Comparison of ENCODE assay signal across 17 mouse cellular contexts in genomic region chr5:24894814-24895213, GRCm38 (mm10). TPM values are rescaled to one million over a fixed set of nuclear protein-coding genes. Genes with fewer than 3 reads are reported as not detected.
DNase-seq lines count a peak whose midpoint lies in the region; ATAC-seq and TF ChIP-seq lines count a peak whose summit lies in the region.
"Had no signal": no experiment of that assay in that cellular context is flagged by ENCODE, and none has a peak within 500 bp of the region (broad histone marks: within the 10 kb centered on the region; RNA-seq: fewer than 3 reads in every experiment).

No protein-coding gene starts in this region.

- no peak for TF ChIP-seq CTCF in thymus, adult 2 months (IDR thresholded peaks at IDR 0.05; ENCODE audit: borderline replicate concordance, control insufficient read depth, extremely low read depth, insufficient read depth, low read length, poor library complexity)

- no peaks in the 10 kb centered on the region for H3K27me3 ChIP-seq in heart, embryonic 13.5 days (replicated peaks)
- H3K27me3 ChIP-seq in thymus, adult 2 months (ENCODE audit: control insufficient read depth, insufficient read depth, low read length) = no peaks in the 10 kb centered on the region
- no peaks in the 10 kb centered on the region for H3K27me3 ChIP-seq in forebrain, embryonic 14.5 days (replicated peaks; ENCODE audit: control insufficient read depth, insufficient read depth, low read length)
- H3K27me3 ChIP-seq: forebrain, embryonic 12.5 days; neural tube, embryonic 12.5 days had no signal

- TF ChIP-seq POLR2A in thymus, adult 2 months (IDR thresholded peaks at IDR 0.05; ENCODE audit: control insufficient read depth, extremely low read depth, insufficient read depth, low read length, poor library complexity) = no peak

- H3K4me2 ChIP-seq in heart, embryonic 13.5 days = no peak overlapping the region
- no peak overlapping the region for H3K4me2 ChIP-seq in forebrain, embryonic 14.5 days (ENCODE audit: low read length)
- H3K4me2 ChIP-seq: forebrain, embryonic 12.5 days; neural tube, embryonic 12.5 days had no signal

- H3K9ac ChIP-seq in heart, embryonic 13.5 days = no peak overlapping the region
- H3K9ac ChIP-seq in forebrain, embryonic 14.5 days (ENCODE audit: low read length) = no peak overlapping the region
- H3K9ac ChIP-seq: forebrain, embryonic 12.5 days; neural tube, embryonic 12.5 days had no signal

- H3K4me1 ChIP-seq in heart, embryonic 13.5 days = peaks cover 51% of the 10 kb centered on the region
- peaks cover 10% of the 10 kb centered on the region for H3K4me1 ChIP-seq in thymus, adult 2 months (replicated peaks; ENCODE audit: control insufficient read depth, insufficient read depth, low read length)
- no peaks in the 10 kb centered on the region for H3K4me1 ChIP-seq in forebrain, embryonic 14.5 days (ENCODE audit: control insufficient read depth, insufficient read depth, low read length)
- H3K4me1 ChIP-seq: forebrain, embryonic 12.5 days; neural tube, embryonic 12.5 days had no signal

- no peak overlapping the region for H3K4me3 ChIP-seq in heart, embryonic 13.5 days
- H3K4me3 ChIP-seq in thymus, adult 2 months (ENCODE audit: control insufficient read depth, insufficient read depth, low read length) = no peak overlapping the region
- no peak overlapping the region for H3K4me3 ChIP-seq in forebrain, embryonic 14.5 days (ENCODE audit: low read depth, low read length)
- H3K4me3 ChIP-seq: forebrain, embryonic 12.5 days; neural tube, embryonic 12.5 days had no signal

- WGBS in heart, embryonic 13.5 days = 45% methylated on average over 1 of the region's 1 CpGs
- whole genome bisulfite sequencing in thymus, adult 2 months = 59% methylated on average over 1 of the region's 1 CpGs
- WGBS in forebrain, embryonic 14.5 days = 70% methylated on average over 1 of the region's 1 CpGs

- no peak for DNase-seq in heart, adult 8-10 months (ENCODE audit: low spot score)
- DNase-seq in thymus, adult 2 months = peak; percentile 18
- DNase-seq in thymus, postnatal 4 days = no peak
- no peak for DNase-seq in liver
- no peak for DNase-seq in cerebellum, postnatal 4 days (ENCODE audit: low spot score in 2 of 2)
- no peak for DNase-seq in forebrain, embryonic 14.5 days (ENCODE audit: low spot score)
- DNase-seq: cerebellum, adult 9-10 months; embryo, embryonic 11 days; gastrocnemius, postnatal 25 days; kidney, adult 9 months; kidney, postnatal 4 days; lung, adult 18-20 months had no signal

- peak overlapping the region; percentile 21 for H3K27ac ChIP-seq in heart, embryonic 13.5 days (replicated peaks)
- H3K27ac ChIP-seq in thymus, adult 2 months (ENCODE audit: control insufficient read depth, insufficient read depth, low read length) = no peak overlapping the region
- no peak overlapping the region for H3K27ac ChIP-seq in forebrain, embryonic 14.5 days (ENCODE audit: low read depth, low read length)
- H3K27ac ChIP-seq: forebrain, embryonic 12.5 days; neural tube, embryonic 12.5 days had no signal

- 0 out of 2 replicates have a peak, but pooled peaks cover 12% of the 10 kb centered on the region for H3K36me3 ChIP-seq in heart, embryonic 13.5 days
- H3K36me3 ChIP-seq in thymus, adult 2 months (ENCODE audit: control insufficient read depth, insufficient read depth, low read length) = no peaks in the 10 kb centered on the region
- H3K36me3 ChIP-seq in forebrain, embryonic 14.5 days (ENCODE audit: control insufficient read depth, insufficient read depth, low read length) = no peaks in the 10 kb centered on the region
- H3K36me3 ChIP-seq: forebrain, embryonic 12.5 days; neural tube, embryonic 12.5 days had no signal

- ATAC-seq in heart, embryonic 13.5 days (ENCODE audit: extremely low read depth, insufficient number of reproducible peaks, low FRiP score, low TSS enrichment) = no peak
- ATAC-seq in megakaryocyte, adult 5-6 weeks (ENCODE audit: poor library complexity, severe bottlenecking) = peak; percentile 73
- no peak for ATAC-seq in forebrain, embryonic 14.5 days
- ATAC-seq: midbrain, embryonic 16.5 days had no signal

- no peaks in the 10 kb centered on the region for H3K9me3 ChIP-seq in heart, embryonic 13.5 days
- no peaks in the 10 kb centered on the region for H3K9me3 ChIP-seq in forebrain, embryonic 14.5 days (replicated peaks; ENCODE audit: control insufficient read depth, low read length)
- H3K9me3 ChIP-seq: forebrain, embryonic 12.5 days; neural tube, embryonic 12.5 days had no signal

RNA-seq across cellular contexts. Expression of gene Rheb, which starts 52.4 kb away (rescaled TPM):
- 235 and 261 TPM in 2 replicates for polyA plus RNA-seq in heart, embryonic 13.5 days (2015; fragmentation: Nextera tagmentation; extraction: Ambion mirVana)
- 10 to 100 TPM; 76.2 to 78.6 (median 77.5) TPM for total RNA-seq in heart, adult 8-10 months (2022)
- polyA plus RNA-seq in thymus, adult 2 months (2012; rRNA removed) = 23.1 and 26.2 TPM in 2 replicates
- 109 and 136 TPM in 2 replicates for total RNA-seq in megakaryocyte, adult 5-6 weeks (2015)
- 44.2 and 56.7 TPM in 2 replicates for total RNA-seq in megakaryocyte, adult 5-6 weeks (2017)
- 229 and 235 TPM in 2 replicates for polyA plus RNA-seq in forebrain, embryonic 14.5 days (2014; fragmentation: Nextera tagmentation; extraction: Ambion mirVana)
